Mouse (Mus musculus) ES-CJ7 (cell line): ENCODE measurements around the gene Zfyve16.
A peak's percentile ranks its signal among the peaks of the same experiment; 100 is the strongest.

Experiments
- DNase-seq: peaks from one replicate; pipeline ENCODE4 v3.0.0; 2011; ENCODE audit warnings: low read depth, low spot score

Zfyve16 gene

DNA sequence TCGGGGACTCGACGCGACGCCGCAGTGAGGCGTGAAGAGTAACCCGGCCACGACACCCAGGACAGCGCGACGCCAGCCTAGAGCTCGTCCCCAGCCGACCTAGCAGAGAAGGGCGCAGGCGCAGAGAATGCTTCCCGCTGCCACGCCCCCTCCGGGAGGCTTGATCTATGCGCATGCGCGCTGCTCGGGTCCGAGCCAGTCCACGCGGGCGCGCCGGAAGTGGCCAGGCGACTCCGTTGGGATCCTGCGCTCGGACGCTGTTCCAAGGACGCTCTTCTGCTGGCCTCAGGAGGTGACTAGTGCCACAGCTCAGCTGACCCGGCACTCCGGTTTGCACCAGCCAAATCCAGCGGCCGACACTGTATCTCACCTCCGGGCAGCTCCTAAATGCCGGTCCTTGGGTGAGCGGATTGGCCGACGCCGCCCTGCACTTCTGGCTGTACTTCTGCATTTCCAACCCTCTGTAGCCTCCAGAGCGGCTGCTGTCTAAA, at the start of gene Zfyve16:
Gene Zfyve16 (minus strand): TSS at position 148 of the 491 bp plus-strand sequence.
- peak; percentile 93 for DNase-seq

DNA sequence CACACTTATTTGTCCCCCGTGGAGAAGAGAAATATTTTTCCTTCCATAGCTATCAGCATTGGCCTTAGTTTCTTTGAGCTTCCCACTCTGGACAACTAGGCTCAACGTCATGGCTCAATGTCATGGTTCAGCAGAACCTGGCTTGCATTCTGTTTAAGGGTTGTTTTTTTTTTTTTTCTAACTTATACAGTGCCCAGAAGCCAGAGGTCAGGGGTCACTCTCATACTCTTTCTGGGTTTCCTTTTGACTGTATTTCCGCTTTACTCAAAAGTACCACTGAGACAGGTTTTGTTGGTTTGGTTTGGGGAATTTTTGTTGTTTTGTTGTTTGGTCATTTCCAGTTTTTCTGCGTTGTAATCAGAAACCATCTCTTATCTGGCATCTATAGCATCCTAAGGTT, 47.5 kb upstream of the Zfyve16 start:
- DNase-seq: no peak

DNA sequence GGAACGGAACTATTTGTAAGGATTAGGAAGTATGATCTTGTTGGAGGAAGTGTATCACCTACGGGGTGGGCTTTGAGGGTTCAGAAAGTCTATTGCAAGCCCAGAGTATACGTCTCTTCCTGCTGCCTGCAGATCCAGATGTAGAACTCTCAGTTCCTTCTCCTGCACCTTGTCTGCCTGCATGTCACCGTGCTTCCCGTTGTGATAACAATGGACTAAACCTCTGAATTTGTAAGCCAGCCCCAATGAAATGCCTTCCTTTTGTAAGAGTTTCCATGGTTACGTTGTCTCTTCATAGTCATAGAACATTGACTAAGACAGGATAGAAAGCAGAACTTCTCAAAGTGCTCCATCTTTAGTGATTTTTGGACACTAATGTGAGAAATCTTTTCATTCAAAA, 46.0 kb upstream of the Zfyve16 start:
- no peak for DNase-seq

DNA sequence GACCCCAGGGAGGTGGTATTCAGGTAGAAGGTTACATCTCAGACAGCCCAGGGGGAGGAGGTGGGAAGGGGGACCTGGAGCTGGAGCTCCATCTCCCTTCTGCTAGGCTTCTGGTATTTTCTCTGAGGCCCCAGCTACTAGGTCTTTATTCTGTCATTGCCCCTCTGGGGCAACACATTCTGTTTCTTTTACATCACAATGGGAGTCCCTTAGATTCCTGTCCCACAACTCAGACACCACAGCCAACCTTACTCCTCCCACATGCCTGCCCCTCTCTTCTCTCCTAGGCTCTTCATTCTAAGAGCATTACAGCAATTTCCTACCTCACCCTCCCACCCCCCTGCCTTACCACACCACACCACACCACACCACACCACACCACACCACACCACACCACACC, 45.4 kb upstream of the Zfyve16 start, which contains the start of gene Spz1:
Gene Spz1 (minus strand): TSS at position 101 of the 400 bp plus-strand sequence.
- no peak for DNase-seq

DNA sequence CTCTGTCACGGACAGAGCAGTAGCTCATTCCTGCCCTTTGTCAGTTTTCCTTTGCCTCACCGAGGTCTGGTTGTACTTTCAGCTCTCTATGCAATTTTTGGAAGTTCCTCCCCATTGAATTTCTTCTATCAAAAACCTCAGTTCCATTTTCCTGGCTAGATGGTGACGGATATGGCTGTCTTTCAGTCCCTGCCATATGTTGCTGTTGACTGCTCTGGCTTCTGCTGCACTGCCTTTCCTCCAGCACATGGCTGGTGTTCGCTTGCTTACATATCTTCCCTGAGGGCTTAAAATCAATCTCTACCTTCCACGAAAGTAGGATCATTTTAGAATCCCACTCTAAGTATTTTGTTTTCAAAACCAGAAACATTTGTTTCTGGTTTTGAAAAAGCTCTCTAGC, 28.8 kb upstream of the Zfyve16 start:
- no peak for DNase-seq

DNA sequence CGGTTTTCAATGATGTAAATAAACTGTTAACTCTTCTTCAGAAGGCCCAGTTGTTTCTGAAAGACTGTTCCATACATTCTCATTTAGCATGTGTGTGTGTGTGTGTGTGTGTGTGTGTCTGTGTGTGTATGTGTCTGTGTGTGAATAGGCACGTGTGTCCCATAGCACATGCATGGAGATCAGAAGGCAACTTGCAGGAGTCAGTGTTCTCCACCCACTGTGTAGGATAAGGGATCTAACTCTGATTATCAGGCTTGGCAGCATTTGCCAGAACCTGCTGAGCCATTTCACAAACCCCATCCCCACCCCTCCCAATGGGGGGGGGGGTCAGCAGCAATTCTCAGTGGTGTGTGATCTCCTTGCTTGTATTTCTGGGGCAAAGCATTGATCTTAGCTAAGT, 26.6 kb upstream of the Zfyve16 start:
- no peak for DNase-seq

DNA sequence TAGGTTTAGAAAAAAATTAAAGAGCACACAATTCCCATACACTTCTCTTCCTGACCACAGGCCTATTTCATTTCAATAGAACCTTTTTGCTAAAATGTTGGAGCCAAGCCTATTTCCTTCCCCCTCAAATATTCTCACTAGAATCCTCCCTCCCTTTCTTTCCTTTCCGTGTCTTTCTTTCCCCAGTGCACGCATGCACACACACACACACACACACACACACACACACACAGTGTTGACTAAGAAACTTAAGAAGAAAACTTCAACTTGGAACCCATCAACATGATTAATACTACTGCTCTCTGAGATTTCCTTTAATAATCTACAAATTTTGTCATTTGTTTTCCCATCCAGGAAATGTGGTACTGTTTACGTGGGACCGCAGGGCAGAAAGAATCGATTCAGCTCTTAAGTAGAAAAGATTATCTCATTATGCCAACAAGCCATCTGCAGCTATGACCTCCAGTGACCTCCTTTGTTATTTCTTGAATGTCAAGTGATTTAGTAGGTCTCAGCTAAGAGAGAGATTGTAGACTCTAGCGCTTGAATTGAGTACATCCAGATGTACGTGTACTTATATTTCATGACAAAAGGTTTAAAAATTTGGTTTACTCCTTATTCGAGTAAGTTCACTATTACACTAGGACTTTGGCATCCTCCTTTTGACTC, 25.9 kb upstream of the Zfyve16 start:
- DNase-seq: no peak

DNA sequence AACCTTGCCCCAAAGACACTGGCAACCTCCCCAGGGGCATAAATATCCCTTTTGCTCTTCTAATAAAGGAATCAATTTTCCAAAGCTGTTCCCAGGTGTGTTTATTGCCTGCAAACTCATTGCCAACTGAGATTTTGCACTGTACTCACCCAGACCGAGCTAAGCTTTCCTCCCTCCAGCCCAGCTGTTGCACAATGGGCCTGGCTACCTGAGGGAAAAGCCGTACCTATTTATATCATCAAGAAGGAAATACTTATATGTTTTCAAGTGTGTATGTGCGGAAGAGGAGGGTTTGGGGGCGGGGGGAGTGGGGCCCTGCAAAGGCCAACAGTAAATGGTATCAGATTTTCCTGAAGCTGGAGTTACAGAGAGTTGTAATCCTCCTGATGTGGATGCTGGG, 16.4 kb upstream of the Zfyve16 start:
- DNase-seq: no peak

DNA sequence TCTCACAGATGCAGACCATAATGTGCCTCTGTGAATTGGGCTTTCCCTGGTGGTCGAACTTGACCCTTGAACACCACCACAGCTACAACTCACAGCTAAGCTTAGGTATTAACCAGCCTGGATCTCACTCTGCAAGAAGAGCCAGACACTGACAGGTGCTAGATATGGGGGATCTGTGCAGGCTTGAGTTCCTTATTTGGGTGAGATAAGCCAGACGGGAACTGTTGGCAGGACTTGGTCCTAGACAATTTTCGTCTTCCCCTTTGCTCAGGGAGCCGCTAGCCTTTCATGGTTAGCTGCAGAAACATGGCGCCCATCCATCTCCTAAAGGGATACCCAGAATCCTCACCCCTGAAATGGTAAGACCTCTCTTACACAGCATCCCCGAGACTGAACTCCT, 10.3 kb upstream of the Zfyve16 start:
- no peak for DNase-seq

DNA sequence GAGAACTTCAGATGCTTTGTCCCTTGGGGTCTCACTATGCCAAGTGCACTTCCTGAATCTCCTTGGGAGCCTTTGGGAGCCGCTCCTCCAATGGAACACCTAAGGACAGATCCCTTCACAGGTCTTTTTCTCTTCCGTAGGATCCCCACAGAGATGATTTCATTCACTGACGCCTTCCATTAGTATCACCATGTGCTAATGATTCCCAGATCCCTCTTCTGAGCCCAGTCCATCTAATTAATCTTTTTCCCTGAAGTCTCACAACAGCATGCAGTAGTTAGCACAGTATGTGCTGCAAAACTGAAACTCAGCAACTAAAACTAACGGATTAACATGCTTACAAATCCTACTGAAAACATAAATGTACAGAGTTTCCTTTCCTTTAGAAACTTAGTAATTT, 8.5 kb upstream of the Zfyve16 start:
- no peak for DNase-seq

DNA sequence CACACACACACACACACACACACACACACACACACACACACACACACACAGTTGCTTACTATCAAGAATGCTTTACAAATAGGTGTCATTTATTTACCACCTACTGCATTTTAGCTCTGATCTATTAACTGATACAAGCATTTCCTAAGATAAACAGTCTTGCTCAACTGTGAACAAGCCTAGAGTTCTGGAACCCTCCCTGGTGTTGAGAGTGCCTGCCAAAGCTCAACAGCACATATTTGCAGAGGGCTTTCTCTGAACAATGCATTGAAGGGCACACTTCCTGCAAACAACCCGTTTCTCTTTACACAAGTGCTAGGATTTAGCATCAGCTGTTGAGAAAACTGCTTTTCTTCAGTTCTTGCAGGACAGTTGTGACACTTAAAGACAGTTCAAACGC, 3.1 kb upstream of the Zfyve16 start:
- no peak for DNase-seq

DNA sequence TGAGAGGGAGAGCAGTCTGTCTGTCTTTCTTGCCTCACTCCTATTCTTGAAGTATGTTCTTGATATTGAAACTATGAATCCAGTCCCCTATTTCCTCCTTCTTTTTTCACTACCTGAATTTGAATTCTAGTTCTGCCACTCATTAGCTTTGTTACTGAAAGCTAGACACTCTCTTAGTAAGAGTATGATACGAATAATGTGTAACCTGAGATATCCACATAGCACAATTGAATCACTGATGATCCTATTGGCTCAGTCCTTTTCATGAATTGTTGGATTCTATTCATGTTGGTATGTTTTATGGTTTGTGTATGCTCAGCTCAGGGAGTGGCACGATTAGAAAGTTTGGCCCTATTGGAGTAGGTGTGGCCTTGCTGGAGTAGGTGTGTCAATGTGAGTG, 1.5 kb upstream of the Zfyve16 start:
- no peak for DNase-seq

DNA sequence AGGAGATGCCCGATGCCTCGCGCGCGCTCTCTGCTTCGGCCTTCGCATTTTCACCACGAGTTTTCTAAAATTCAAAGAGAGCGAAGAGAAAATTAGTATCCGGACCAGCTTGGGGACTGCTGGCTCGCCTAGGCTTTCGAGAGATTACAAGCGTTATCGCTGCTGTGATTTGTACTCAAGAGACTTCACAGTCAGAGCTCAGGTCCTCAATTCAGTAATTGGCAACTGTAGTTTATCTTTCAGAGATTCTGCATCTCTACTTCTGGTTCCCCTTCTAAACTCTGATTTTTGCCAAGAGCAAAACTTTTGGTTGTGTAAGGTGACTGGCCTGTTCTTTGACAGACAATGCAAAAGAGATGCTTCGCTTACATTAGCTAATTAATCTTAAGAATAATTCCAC, 569 bp upstream of the Zfyve16 start:
- DNase-seq: no peak

DNA sequence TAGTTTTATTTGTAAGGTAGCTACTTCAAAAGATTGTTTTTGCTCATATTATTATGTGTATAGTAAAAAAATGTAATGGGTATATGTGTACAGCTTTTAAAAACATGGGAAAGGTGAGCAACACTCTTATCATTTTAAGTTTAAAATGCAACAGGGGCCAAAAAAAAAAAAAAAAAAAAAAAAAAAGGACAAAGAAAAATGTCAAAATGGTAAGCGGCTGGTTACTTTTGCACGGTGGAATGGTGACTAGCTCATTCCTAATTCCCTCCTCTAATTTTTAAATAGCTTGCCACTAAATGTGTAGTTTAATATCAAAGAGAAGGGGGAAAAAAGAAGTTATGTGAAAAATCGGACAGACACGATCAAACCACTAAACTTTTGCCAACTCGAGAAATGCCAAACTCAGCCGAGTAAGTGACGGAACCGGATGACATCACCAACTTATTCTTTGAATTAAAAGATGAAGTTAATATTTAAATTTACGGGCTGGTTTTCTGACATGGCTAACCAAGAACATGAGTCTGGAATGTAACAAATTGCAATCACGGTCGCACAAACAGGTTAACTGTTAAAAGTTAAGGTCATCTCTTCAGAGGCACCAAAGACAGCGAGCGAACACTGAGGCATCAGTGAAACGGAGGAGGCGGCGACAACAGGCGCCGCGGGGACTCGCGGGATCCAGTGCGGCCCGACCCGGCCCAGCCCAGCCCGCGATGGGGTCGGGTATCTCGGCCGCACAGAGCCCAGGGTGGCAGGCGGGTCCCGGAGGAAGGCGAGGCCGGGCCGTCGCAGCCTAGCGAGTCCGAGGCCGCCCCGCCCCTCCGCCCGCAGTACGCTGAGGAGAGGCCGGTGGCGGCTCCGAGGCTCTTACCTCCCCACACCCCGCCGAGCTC, 594 bp downstream of the Zfyve16 start:
- DNase-seq: no peak

DNA sequence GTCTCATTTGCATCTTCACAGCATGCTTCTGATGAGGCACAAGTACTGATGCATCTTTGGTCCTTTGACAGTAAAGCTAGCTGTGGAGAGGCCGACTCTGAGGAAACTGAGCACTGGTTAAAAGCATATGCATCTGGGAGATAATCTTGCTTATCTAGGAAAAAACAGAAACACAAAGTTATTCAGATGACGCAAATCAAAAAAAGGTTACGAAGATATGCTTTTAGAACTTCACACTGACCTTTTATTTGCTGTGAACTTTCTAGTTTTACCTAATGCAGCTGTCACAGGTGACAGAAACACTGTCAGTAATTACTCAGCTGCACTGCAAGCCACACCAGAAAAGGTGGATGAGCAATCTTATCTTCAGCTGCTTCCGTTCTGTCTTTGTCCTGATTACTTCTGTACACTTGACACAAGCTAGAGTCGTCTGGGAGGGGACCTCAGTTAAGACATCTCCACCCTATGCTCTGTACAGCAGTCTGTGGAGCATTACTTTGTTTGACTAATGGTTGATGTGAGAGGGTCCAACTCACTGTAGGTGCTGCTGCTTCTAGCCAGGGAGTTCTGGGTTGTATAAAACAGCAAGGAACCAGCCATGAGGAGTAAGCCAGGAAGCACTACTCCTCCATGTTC, 7.4 kb downstream of the Zfyve16 start:
- no peak for DNase-seq

DNA sequence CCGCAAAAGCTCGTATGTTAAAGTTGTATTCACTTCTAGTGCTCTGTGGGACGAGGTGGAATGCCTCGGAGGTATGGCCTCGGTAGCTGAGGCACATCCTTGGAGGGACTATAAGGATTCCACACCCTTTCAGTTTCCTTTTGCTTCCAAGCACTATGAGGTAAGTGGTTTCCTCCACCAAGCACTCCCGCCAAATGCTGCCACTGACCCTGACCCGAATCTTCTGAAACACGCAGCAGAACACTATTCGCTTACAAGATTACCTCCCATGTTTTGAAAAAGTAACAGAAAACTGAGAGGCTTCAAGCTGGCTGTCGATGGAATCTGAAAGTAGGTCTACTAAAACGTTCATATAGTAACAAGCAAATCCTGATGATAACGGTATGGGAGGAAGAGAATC, 25.8 kb downstream of the Zfyve16 start:
- DNase-seq: no peak

DNA sequence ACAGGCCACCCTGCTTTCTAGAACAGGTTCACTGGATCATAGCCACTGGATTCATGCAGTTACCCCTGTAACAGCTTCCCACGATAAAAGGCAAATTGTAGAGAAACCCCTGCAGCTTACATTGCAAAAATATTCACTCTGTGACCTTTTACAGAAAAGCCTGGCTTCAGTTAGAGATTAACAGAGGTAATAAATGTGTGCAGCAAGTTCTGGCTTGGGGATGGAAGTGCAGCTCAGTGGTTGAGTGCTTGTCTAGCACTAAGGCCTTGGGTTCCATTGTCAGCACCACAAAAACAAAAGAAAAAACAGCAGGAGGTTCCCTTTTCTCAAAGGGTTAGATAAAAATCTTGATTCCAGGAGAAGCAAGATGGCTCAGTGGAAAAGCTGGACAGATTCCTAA, 38.7 kb downstream of the Zfyve16 start:
- no peak for DNase-seq

DNA sequence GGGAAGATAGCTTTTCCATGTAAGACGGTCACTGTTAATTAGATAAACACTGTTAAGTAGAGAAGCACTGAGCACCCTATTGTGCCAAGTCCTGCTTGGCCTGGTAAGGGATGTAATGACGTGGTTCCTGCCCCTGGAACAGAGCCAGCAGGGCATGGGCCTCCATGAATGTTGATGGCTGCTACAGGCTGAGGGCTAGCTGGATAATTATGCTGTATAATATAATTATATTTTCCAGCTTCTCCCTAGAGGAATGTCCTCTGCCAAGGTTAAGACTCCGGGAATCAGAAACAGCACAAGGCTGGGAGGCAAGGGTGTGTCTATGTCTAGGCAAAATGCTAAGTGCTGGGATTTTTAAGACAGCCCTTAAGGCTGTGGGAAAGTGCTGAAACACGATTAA, 39.9 kb downstream of the Zfyve16 start:
- no peak for DNase-seq

DNA sequence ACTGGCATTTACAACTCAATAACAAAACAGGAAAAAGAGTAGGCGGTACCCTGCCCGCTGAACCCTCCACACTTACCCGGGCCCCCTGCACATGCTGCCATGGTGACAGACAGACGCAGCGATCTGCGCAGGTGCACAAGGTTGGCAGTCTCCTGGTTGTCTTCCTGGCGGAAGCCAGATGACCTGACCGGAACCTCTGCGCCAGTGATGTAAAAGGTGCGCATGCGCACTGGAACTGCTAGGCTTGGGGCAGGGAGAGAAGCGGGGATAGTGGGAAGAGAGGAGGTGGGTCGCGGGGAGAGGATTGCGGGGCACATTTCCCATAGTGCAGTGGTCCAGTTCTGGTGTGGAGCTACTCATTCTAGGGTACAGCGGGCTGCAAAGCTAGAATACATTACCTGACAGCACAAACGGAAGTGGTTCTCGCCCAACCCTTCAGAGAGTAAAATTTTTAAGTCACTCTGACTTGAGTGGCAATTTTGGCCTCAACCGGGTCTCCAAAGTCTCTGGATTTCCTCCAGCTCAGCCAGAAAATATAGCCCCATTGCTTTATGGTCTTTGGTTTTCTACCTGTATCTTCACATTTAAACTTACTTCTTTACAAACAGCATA, 46.7 kb downstream of the Zfyve16 start, which contains the start of gene Fam151b:
Gene Fam151b (minus strand): TSS at position 164 of the 612 bp plus-strand sequence.
- peak; percentile 99 for DNase-seq

DNA sequence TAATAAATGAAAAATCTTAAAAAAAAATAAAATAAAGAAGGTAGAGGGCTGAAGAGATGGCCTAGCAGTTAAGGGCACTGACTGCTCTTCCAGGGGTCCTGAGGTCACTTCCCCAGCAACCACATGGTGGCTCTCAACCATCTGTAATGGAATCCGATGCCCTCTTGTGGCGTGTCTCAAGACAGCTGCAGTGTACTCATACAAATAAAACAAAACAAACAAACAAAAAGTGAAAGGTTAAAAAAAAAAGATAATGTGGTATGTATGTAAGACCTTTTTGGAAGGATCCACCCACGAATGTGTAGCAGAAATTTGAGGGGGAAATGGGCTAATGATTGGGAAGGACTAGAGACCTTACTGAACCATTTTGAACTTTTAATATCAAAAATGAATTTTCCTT, 47.3 kb downstream of the Zfyve16 start:
- peak; percentile 80 for DNase-seq

DNA sequence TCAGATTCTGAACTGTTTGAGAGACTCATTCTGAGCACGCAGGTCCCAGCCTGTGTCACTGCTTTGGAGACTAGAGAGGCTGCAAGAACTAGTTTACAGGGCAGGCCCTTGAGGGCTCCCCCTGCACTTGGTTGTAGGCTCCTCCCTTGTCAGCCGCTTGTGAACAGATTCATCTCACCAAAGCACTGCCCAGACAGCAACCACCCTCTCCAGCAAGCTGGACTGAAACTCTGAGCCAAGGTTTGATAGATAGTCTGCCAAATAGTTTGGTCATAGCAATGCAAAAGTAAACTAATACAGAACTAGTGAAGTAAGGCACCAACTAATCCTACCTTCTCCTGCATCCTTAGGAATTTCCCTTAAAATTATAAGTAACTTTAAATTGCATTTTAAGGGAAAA, 60.5 kb downstream of the Zfyve16 start:
- DNase-seq: no peak

DNA sequence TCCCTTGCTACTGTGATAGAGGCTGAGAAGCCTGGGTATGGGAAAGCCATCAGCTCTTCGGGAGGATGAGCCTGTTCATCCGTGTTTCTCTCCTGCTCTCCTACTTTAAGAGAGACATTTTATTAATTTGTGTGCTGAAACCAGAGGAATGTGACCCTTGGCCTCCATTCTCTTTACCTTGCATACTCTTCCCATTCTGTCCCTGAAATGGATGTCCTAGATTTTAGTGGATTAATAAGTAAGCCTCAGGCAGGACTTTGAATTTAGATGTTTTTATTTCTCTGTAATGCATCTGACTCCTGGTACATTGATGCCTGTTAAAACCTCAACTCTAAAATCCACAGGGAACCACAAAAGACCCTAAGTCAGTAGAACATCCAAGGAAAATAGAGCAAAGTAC, 61.3 kb downstream of the Zfyve16 start:
- DNase-seq: no peak
